Mouse (Mus musculus) erythroblast, embryonic 14.5 days (primary cell): Measurements from ENCODE around the gene Wwox. TPM values are rescaled to one million over a fixed set of nuclear protein-coding genes. Genes with fewer than 3 reads are reported as not detected.

Source experiments
- H3K27me3 ChIP-seq: 2 replicates; pipeline ENCODE4 v1.6.1; 2012; ENCODE audit warnings: inconsistent platforms; ENCODE audit not compliant: control insufficient read depth
- H3K36me3 ChIP-seq: 2 replicates; pipeline ENCODE4 v1.6.1; 2012; ENCODE audit warnings: mild to moderate bottlenecking, inconsistent platforms; ENCODE audit not compliant: control insufficient read depth
- H3K4me1 ChIP-seq: 2 replicates; pipeline ENCODE4 v1.6.1; 2012; ENCODE audit warnings: inconsistent platforms; ENCODE audit not compliant: control insufficient read depth
- H3K4me3 ChIP-seq: replicated peaks from 2 replicates; pipeline ENCODE3; 2012; ENCODE audit warnings: moderate library complexity, mild to moderate bottlenecking, inconsistent platforms
- H3K9me3 ChIP-seq: 2 replicates; pipeline ENCODE4 v1.6.1; 2012; ENCODE audit warnings: low read length, inconsistent platforms, mixed read lengths; ENCODE audit not compliant: control insufficient read depth
- GATA1 ChIP-seq: IDR thresholded peaks from 2 replicates; pipeline ENCODE4 v1.6.1; 2012; ENCODE audit warnings: low read length, inconsistent platforms, mixed read lengths
- TAL1 ChIP-seq: IDR thresholded peaks from 3 replicates; pipeline ENCODE4 v1.6.1; 2012; ENCODE audit warnings: low read length, inconsistent platforms, mixed read lengths
- polyA plus RNA-seq: library from polyadenylated mRNA; stranded (reverse); fragments of >175 nt; gene quantifications from 2 replicates; pipeline ENCODE4 v1.2.3, GENCODE M21; 2012

The Wwox gene
- polyA plus RNA-seq, 1 experiment, result 0.18 TPM

- H3K9me3 ChIP-seq, result no peaks in the 10 kb centered on the region; the same call in 1 of the 2 replicates
- TF ChIP-seq GATA1, result no peak
- no peak for TF ChIP-seq TAL1
Observed at GRCm38 (mm10) chr8:115222545-115222944, 783.1 kb downstream of the Wwox start.

GRCm38 (mm10) chr8:115226781-115227583, 787.5 kb downstream of the Wwox start:
- Histone ChIP-seq H3K27me3 (no peaks in the 10 kb centered on the region), H3K4me3 (no peak overlapping the region), H3K9me3 (no peaks in the 10 kb centered on the region), H3K36me3 (no peaks in the 10 kb centered on the region), H3K4me1 (no peaks in the 10 kb centered on the region)
- TF ChIP-seq GATA1, result no peak
- no peak for TF ChIP-seq TAL1

More at GRCm38 (mm10) chr8:115222545-115222944, 783.1 kb downstream of the Wwox start:
- Histone ChIP-seq H3K4me3 (no peak overlapping the region), H3K27me3 (no peaks in the 10 kb centered on the region), H3K4me1 (no peaks in the 10 kb centered on the region), H3K36me3 (no peaks in the 10 kb centered on the region)

- Histone ChIP-seq H3K4me1 (no peaks in the 10 kb centered on the region), H3K4me3 (no peak overlapping the region), H3K27me3 (no peaks in the 10 kb centered on the region), H3K36me3 (no peaks in the 10 kb centered on the region), H3K9me3 (no peaks in the 10 kb centered on the region)
- no peak for TF ChIP-seq GATA1
- TF ChIP-seq TAL1, result no peak
Observed at GRCm38 (mm10) chr8:115228903-115229302, 789.4 kb downstream of the Wwox start.

- Histone ChIP-seq H3K9me3 (no peaks in the 10 kb centered on the region), H3K4me1 (no peaks in the 10 kb centered on the region), H3K4me3 (no peak overlapping the region), H3K36me3 (no peaks in the 10 kb centered on the region), H3K27me3 (no peaks in the 10 kb centered on the region)
- no peak for TF ChIP-seq GATA1
- no peak for TF ChIP-seq TAL1
Observed at GRCm38 (mm10) chr8:115234068-115234467, 794.6 kb downstream of the Wwox start.

- H3K36me3 ChIP-seq, result no peaks in the 10 kb centered on the region
- H3K4me1 ChIP-seq, result no peaks in the 10 kb centered on the region
- H3K4me3 ChIP-seq, result no peak overlapping the region
- TF ChIP-seq TAL1 (no peak), GATA1 (no peak)
- no peaks in the 10 kb centered on the region for H3K27me3 ChIP-seq
- H3K9me3 ChIP-seq, result no peaks in the 10 kb centered on the region
Observed at GRCm38 (mm10) chr8:115237596-115237995, 798.1 kb downstream of the Wwox start.

- H3K27me3 ChIP-seq, result no peaks in the 10 kb centered on the region
- no peaks in the 10 kb centered on the region for H3K36me3 ChIP-seq
- TF ChIP-seq GATA1 (no peak), TAL1 (no peak)
- peaks cover 4% of the 10 kb centered on the region for H3K9me3 ChIP-seq
- no peak overlapping the region for H3K4me3 ChIP-seq
- H3K4me1 ChIP-seq, result no peaks in the 10 kb centered on the region
Observed at GRCm38 (mm10) chr8:115243465-115244027, 804.1 kb downstream of the Wwox start.

GRCm38 (mm10) chr8:115249688-115250366, 810.4 kb downstream of the Wwox start:
- Histone ChIP-seq H3K4me3 (no peak overlapping the region), H3K4me1 (no peaks in the 10 kb centered on the region), H3K36me3 (no peaks in the 10 kb centered on the region), H3K27me3 (no peaks in the 10 kb centered on the region), H3K9me3 (no peaks in the 10 kb centered on the region; the same call in none of the 2 replicates)
- TF ChIP-seq GATA1 (no peak), TAL1 (no peak)

GRCm38 (mm10) chr8:115255550-115255949, 816.1 kb downstream of the Wwox start:
- Histone ChIP-seq H3K4me3 (no peak overlapping the region), H3K27me3 (no peaks in the 10 kb centered on the region), H3K4me1 (no peaks in the 10 kb centered on the region), H3K9me3 (peaks cover 2% of the 10 kb centered on the region; the same call in 1 of the 2 replicates), H3K36me3 (no peaks in the 10 kb centered on the region)
- TF ChIP-seq TAL1, result no peak
- no peak for TF ChIP-seq GATA1

GRCm38 (mm10) chr8:115257417-115257816, 818.0 kb downstream of the Wwox start:
- Histone ChIP-seq H3K4me3 (no peak overlapping the region), H3K27me3 (no peaks in the 10 kb centered on the region), H3K4me1 (no peaks in the 10 kb centered on the region), H3K9me3 (peaks cover 2% of the 10 kb centered on the region; the same call in 1 of the 2 replicates), H3K36me3 (no peaks in the 10 kb centered on the region)
- no peak for TF ChIP-seq TAL1
- TF ChIP-seq GATA1, result no peak
